Mouse (Mus musculus): ENCODE data around the gene Robo2. TPM values are rescaled to one million over a fixed set of nuclear protein-coding genes. Genes with fewer than 3 reads are reported as not detected.

Robo2 gene
- polyA plus RNA-seq, 1 experiment: not detected

DNA sequence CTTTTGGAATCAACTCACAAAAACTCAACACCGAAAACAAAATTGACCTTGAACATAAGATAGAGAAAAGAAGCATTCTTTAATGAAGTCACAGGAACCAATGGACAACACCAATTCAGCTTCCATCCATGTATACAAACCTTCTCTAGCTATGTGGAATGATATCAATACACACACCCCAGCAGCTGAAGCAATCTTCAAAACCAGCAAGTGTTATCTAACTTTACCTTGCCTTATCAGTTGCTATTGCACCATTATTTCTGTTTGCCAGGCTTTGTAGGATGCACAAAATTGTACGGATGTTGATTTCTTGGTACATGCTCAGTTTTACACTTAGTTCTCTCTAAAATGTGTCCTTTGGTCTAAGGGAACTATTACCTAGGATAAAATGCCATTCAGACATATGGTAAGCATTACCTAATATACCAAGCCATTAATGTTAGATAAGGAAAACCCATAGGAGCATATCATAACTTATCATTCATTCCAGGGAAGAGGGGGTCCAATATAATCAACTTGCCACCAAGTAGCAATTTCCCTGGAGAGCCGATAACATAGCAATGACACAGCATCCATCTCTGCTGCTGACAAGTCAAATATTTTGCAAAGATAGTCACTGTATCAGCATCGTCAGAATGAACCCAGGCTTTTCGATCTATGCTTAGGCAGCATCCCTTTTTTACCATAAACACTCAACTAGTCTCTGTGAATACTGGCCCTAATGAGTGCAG, 537.6 kb downstream of the Robo2 start:
- H3K36me3 ChIP-seq (replicated peaks; ENCODE audit: low read length): no peaks in the 10 kb centered on the region
- H3K4me1 ChIP-seq: no peaks in the 10 kb centered on the region
- no peak overlapping the region for H3K4me3 ChIP-seq (replicated peaks)
- H3K9me3 ChIP-seq: no peaks in the 10 kb centered on the region
- no peaks in the 10 kb centered on the region for H3K27me3 ChIP-seq (replicated peaks)
- TF ChIP-seq FLI1 (IDR thresholded peaks at IDR 0.05; ENCODE audit: low read length): no peak
- no peak for TF ChIP-seq GATA1 (IDR thresholded peaks at IDR 0.05; ENCODE audit: borderline replicate concordance, low read length)

DNA sequence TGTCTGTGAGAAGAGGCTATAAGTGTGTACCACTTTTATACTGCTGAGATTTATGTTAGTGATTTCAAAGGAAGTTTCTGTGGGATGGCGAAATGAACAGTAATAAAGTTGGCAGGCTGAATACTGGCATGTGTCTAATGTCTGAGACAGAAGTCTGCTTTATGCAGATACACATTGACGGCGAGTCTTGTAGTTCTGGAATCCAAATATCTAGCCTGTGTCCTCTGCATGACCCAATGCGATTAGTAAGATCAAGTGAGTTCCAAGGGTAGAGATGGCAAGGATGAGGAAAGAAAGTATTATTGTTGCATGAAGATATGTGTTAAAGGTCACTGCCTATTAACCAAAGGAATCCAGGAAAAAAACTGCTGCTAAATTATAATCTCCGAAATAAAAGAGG, 541.3 kb downstream of the Robo2 start:
- Histone ChIP-seq H3K36me3 (replicated peaks; ENCODE audit: low read length) (no peaks in the 10 kb centered on the region), H3K9me3 (no peaks in the 10 kb centered on the region), H3K4me1 (no peaks in the 10 kb centered on the region; the same call in 1 of the 2 replicates), H3K4me3 (replicated peaks) (no peak overlapping the region), H3K27me3 (replicated peaks) (no peaks in the 10 kb centered on the region)
- no peak for TF ChIP-seq FLI1 (IDR thresholded peaks at IDR 0.05; ENCODE audit: low read length)
- TF ChIP-seq GATA1 (IDR thresholded peaks at IDR 0.05; ENCODE audit: borderline replicate concordance, low read length): no peak

DNA sequence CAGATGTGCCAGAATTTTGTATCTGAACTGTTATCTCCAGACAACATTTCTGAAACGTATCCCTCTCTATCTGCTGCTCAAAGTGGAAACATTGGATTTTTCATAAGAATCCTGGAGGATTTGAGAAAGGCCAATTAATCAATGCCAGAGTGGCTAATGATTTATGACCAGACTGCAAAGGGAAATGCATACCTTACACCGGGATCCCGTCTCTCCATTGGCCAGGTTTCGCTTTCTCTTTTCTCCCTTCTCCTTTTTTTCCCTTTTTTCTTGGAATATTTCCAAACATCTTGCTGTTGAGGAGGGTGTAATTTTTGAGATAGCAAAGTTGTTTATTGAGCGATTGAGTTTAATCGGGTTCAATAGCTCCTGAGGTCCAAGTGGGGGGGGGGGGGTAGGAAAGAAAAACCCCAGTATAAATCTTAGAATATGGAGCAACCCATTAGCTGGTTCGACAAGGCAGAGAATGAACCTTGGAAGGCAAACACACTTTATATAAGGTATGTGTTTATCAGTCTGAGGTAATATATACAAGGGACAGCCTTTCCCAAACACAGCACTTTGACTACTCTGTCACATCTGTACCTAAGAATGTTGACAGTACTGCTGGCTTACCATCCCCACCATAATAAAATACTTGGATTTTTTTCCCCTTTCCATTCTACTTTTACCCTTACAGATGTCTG, 542.0 kb downstream of the Robo2 start:
- Histone ChIP-seq H3K4me1 (no peaks in the 10 kb centered on the region; the same call in 1 of the 2 replicates), H3K9me3 (no peaks in the 10 kb centered on the region), H3K36me3 (replicated peaks; ENCODE audit: low read length) (no peaks in the 10 kb centered on the region), H3K27me3 (replicated peaks) (no peaks in the 10 kb centered on the region), H3K4me3 (replicated peaks) (no peak overlapping the region)
- TF ChIP-seq GATA1 (IDR thresholded peaks at IDR 0.05; ENCODE audit: borderline replicate concordance, low read length) (no peak), FLI1 (IDR thresholded peaks at IDR 0.05; ENCODE audit: low read length) (no peak)

DNA sequence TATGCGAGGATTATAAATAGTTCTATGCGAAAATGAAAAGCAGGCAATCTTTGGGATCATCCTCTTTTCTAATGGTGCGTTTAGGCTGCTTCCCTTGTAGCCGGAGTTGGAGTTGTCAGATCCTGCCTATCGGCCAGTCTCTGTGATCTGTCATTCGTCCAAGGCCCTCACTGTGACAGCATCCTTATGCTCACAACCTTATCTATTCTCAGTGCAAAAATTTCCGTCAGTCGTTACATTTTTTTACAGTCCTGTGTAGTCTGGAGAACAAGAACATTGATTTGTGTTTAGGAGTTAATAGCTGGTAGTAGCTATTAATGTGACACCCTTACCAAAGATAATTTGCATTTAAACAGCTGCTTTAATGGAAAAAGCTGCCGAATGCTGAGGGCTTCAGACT, 547.0 kb downstream of the Robo2 start:
- Histone ChIP-seq H3K4me1 (no peaks in the 10 kb centered on the region; the same call in 1 of the 2 replicates), H3K4me3 (replicated peaks) (no peak overlapping the region), H3K36me3 (replicated peaks; ENCODE audit: low read length) (no peaks in the 10 kb centered on the region), H3K9me3 (no peaks in the 10 kb centered on the region), H3K27me3 (replicated peaks) (no peaks in the 10 kb centered on the region)
- TF ChIP-seq FLI1 (IDR thresholded peaks at IDR 0.05; ENCODE audit: low read length): no peak
- TF ChIP-seq GATA1 (IDR thresholded peaks at IDR 0.05; ENCODE audit: borderline replicate concordance, low read length): no peak

- H3K4me1 ChIP-seq: no peaks in the 10 kb centered on the region; the same call in 1 of the 2 replicates
- no peaks in the 10 kb centered on the region for H3K27me3 ChIP-seq (replicated peaks)
- H3K36me3 ChIP-seq (replicated peaks; ENCODE audit: low read length): no peaks in the 10 kb centered on the region
- no peak for TF ChIP-seq GATA1 (IDR thresholded peaks at IDR 0.05; ENCODE audit: borderline replicate concordance, low read length)
- no peak for TF ChIP-seq FLI1 (IDR thresholded peaks at IDR 0.05; ENCODE audit: low read length)
- H3K9me3 ChIP-seq: no peaks in the 10 kb centered on the region
- H3K4me3 ChIP-seq (replicated peaks): no peak overlapping the region
Observed at GRCm38 (mm10) chr16:73863748-73864147, 547.9 kb downstream of the Robo2 start.

GRCm38 (mm10) chr16:73858717-73859116, 552.9 kb downstream of the Robo2 start:
- Histone ChIP-seq H3K27me3 (replicated peaks) (no peaks in the 10 kb centered on the region), H3K9me3 (no peaks in the 10 kb centered on the region), H3K4me3 (replicated peaks) (no peak overlapping the region), H3K4me1 (no peaks in the 10 kb centered on the region), H3K36me3 (replicated peaks; ENCODE audit: low read length) (no peaks in the 10 kb centered on the region)
- TF ChIP-seq FLI1 (IDR thresholded peaks at IDR 0.05; ENCODE audit: low read length): no peak
- TF ChIP-seq GATA1 (IDR thresholded peaks at IDR 0.05; ENCODE audit: borderline replicate concordance, low read length): no peak

- no peaks in the 10 kb centered on the region for H3K27me3 ChIP-seq (replicated peaks)
- TF ChIP-seq FLI1 (IDR thresholded peaks at IDR 0.05; ENCODE audit: low read length): no peak
- no peak for TF ChIP-seq GATA1 (IDR thresholded peaks at IDR 0.05; ENCODE audit: borderline replicate concordance, low read length)
- no peak overlapping the region for H3K4me3 ChIP-seq (replicated peaks)
- no peaks in the 10 kb centered on the region for H3K4me1 ChIP-seq
- no peaks in the 10 kb centered on the region for H3K36me3 ChIP-seq (replicated peaks; ENCODE audit: low read length)
- H3K9me3 ChIP-seq: no peaks in the 10 kb centered on the region
Observed at GRCm38 (mm10) chr16:73855821-73856220, 555.8 kb downstream of the Robo2 start.

All from megakaryocyte, embryonic 14.5 days (primary cell).